Mouse (Mus musculus) heart, adult 18-20 months (tissue): ENCODE results near the gene Ythdf2. TPM values are rescaled to one million over a fixed set of nuclear protein-coding genes. Genes with fewer than 3 reads are reported as not detected.

Experiments used
- DNase-seq, 2 experiments: peaks; one replicate each; pipeline ENCODE4 v3.0.0; 2021 to 2022; ENCODE audit warnings: mixed read lengths in 1 of 2
- total RNA-seq, 2 experiments: library from RNA; stranded (reverse); gene quantifications; 2 replicates each; pipeline ENCODE4 v1.2.3; 2021

The Ythdf2 gene
- total RNA-seq, 2 experiments from 2014 or later, result 26.7 to 30.8 TPM

GRCm38 (mm10) chr4:132210325-132210724, 1.8 kb downstream of the Ythdf2 start:
- no peak for DNase-seq

- no peak for DNase-seq
These were observed 2.8 kb downstream of the Ythdf2 start for GRCm38 (mm10) chr4:132209299-132209698.

DNA sequence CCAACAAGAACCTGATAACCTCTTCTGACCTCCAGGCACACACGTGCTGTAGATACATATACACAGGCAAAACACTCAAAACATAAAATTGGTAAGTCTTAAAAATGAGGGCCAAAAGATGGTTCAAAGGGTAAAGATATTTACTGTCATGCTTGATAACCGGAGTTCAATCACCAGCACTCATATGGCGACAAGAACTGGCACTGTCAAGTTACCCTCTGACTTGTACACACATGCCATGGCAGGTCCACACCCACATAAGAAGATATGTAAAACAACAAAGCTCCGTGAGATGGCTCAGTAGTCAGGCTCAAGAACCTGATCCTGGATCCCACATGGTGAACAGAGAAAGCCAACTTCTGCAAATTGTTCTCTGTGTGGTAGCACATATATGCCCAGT, 4.8 kb downstream of the Ythdf2 start:
- no peak for DNase-seq

GRCm38 (mm10) chr4:132198771-132199170, 13.3 kb downstream of the Ythdf2 start:
- DNase-seq, result no peak

DNA sequence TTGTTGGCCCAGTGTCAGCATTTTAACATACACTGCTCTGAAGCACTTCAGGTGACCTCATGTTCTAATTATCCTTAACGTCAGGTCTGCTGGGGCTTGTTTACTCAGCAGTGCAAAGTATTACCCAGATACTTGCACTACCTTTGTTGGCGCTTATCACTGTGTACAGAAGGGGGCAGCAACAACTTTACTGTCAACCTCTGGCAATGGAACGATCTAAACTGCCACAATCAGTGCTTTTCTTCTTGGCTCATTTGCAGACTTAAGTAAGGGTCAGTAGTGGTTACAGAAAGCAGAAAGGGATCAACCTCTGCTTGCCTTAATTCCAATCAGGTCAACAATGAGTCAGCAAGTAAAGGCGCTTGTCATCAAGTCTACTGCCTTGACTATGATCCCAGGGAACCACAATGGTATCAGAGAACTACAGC, 13.8 kb downstream of the Ythdf2 start:
- DNase-seq, result peak; percentile 41 to 49

GRCm38 (mm10) chr4:132194975-132195374, 17.1 kb downstream of the Ythdf2 start:
- no peak for DNase-seq

- DNase-seq, result no peak
These were observed 17.7 kb downstream of the Ythdf2 start for GRCm38 (mm10) chr4:132194373-132194772.

- no peak for DNase-seq
These were observed 24.2 kb downstream of the Ythdf2 start for GRCm38 (mm10) chr4:132187826-132188401.

GRCm38 (mm10) chr4:132183162-132183561, 28.9 kb downstream of the Ythdf2 start:
- no peak for DNase-seq

GRCm38 (mm10) chr4:132181721-132182658, 30.1 kb downstream of the Ythdf2 start:
- no peak for DNase-seq

GRCm38 (mm10) chr4:132180710-132181109, 31.4 kb downstream of the Ythdf2 start:
- peak in 1 of 2 experiments; percentile 48 for DNase-seq

GRCm38 (mm10) chr4:132178630-132179059, 33.5 kb downstream of the Ythdf2 start:
- peak; percentile 55 to 75 for DNase-seq

DNA sequence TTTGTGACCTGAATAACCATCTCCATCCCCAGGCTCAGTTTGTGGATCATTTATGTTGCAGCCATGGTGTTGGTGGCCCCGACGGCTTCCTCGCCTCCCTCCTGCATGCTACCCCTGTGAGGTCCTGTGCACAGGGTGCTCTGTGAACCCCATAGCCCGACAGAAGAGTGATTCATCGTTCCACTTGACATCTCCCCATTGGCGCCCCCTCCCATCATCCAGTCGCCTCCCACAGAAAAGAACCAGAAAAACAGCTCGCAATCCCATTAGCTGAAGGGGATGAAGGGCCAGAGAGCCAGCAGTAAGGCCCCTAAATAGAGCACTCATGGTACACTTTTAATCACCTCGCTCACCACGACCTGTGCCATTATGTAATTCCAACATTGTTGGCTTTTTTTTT, 35.6 kb downstream of the Ythdf2 start:
- no peak for DNase-seq

DNA sequence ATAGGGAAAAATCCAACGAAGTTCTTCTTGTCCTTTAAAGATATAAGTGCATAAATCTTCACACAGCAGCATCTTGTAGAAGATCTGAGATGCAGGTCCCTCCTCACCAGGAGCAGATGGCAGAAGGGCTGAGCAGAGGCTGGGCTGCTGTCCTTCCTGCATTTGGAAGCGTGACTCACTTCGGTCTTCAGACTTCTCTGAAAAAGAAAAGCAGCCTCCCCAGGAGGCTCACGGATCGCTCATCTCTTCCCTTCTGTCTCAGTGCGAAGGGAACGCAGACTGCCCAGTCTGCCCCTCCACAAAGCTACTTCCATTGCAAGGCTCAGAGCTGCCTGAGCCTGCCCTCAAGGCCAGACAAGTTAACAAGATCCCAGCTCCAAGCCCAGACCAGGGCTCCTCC, 41.2 kb downstream of the Ythdf2 start:
- no peak for DNase-seq

DNA sequence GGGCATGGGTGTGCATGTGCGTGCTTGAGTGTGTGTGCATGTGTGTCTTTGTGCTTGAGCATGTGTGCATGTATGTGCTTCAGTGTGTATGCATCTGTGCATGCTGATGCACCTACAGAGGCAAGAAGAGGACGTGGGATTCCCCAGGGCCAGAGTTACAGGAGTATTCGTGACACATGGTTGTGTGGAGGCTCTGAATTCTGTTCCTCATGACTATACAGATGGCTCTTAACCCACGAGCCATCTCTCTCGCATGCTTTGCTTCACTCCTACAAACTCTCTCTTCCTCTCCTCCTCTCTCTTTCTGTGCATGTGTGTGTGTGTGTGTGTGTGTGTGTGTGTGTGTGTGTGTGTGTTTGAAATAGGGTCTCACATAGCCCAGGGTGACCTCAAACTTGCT, 42.3 kb downstream of the Ythdf2 start:
- no peak for DNase-seq

DNA sequence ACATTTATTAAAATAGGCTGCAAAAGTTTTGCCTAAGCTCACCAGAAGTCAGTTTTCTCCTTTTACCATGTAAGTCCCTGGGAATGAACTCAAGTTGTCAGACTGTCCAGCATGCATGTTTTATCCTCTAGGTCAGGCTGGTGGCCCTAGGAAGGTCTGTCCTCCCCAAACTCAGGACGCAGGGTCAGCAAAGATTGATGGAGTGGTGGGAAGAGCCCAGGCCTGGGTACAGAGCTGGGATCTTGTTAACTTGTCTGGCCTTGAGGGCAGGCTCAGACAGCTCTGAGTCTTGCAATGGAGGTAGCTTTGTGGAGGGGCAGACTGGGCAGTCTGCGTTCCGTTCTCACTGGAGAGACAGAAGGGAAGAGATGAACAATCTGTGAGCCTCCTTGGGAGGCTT, 42.8 kb downstream of the Ythdf2 start:
- DNase-seq, result no peak

GRCm38 (mm10) chr4:132167436-132167835, 44.7 kb downstream of the Ythdf2 start:
- DNase-seq, result peak; percentile 19 to 51

DNA sequence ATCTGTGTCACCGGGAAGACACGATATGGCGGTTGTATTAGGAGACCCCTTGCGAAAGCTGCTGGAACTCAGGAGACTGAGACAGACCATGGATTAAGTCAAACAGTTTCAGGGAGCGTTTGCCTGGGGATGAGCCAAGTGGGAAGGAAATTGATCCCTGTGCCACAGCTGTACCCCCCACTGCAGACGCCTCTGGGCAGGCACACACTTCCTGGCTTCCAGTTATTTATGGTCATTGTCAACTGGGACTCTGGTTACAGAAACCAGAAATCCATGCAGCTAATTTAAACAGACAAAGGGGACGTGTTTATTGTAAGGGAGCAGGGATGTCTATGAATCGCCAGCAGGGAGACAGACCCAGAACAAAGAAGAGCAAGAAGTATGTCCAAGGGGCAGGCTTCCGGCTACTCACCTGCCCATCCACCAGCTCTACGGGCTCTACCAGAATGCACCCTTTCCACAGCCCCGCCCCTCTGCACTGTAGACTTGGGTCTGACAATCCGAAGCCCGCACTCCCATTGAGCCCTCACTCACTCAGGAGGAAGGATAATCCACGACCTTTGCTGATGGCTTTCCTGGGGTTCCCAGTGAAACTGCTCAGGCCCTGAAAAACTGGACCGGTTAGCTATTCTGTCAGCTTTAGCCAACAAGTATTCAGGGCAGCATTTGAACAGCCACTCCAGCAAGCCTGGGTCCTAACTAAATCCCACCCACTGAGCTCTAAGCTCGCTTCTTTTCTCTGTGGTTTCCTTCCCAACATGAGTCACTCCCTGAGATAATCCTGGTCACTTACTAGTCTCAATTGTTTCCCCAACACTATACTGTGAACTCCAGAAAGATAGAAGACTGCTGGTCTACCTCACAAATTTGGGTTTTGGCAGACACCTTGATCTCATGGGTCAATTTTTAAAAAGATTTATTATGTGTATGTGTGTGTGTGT, 45.5 kb downstream of the Ythdf2 start:
- DNase-seq, result no peak

DNA sequence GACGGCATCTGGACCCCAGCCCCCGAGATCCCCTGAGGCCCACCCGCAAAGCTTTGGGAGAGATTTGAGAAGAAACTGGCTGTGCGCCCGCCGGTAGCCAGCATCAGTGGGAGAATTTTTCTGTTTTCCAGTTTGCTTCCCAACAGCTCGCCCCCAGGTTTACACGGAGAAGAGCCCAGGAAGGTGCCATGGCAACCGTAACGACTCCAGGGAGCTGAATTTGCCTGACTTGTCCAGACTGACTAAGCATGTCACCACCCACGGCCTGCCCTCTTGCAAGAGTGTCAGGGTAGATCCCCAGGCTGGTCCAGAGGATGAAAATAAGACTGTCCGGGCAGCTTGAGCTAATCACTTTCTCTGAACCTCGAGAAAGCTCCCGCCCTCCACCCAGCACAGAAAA, 46.4 kb downstream of the Ythdf2 start:
- no peak for DNase-seq

DNA sequence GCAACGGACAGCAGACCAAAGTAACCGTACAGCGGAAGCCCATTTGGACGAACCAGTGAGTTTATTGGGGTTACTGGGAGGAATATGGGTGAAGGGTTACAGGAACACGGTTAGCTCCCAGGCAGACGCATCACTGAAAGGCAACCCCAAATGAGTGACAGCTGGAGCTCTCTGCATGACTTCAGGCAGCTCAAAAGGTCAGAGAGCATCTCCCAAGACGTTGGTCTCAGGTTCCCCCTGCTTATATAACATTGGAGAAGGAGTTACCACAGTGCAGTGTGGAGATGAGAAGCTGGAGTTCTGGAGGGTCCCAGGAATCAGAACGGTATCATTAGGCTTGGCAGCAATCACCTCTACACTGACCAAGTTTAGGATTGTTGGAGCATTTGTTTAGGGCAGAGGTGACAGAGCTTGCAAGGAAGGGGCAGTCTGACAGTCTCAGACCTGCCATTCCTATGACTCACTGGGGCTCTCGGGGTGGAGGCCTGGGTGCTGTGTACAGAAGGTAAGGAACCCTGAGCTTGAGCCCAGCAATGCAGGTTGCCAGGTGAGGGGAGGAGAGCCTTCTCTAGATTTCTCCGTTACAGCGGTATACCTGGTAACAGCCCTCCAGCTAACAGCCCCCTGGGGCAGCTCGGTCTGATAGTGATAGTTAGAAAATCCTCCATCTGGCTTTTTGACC, 55.0 kb downstream of the Ythdf2 start:
- no peak for DNase-seq

DNA sequence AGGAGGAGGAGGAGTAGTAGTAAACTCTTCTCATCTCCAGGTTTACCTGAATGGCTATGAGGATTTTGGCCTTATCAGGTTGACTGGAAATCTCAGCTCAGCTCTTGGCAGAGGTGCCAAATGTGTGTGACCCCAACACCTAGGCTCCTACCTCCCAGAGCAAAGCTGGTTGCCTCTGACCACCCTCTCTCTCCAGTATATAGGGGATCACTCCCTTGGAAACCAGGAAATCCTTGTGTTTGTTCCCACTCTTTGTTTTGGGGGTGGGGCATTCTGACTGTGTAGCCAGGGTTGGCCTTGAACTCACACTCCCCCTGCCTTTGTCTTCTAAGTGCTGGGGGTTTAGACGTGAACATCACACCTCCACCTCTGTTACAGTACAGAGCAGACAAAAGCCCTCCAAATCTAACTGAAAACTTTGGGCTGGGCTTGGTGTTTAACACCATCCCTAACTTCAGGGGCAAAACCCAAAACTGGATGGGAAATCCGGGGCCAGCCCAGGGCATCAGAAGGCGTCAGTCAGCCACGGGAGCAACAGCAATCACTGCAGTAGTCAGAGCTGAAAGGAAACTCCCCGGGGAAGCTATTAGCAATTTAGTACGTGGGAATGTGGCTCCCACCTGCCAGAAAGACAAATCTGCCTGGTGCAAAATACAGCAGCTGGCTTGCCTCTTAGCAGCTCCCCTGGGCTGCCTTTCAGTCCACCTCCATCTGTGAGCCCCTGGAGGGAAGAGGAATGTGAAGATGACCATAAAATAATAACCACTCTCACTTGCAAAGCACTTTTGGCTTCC, 57.0 kb downstream of the Ythdf2 start:
- DNase-seq, result no peak
